Mouse (Mus musculus): Measurements from ENCODE around the gene Rhov. TPM values are rescaled to one million over a fixed set of nuclear protein-coding genes. Genes with fewer than 3 reads are reported as not detected.

Rhov gene
- polyA plus RNA-seq, 1 experiment, result 2.2 TPM

DNA sequence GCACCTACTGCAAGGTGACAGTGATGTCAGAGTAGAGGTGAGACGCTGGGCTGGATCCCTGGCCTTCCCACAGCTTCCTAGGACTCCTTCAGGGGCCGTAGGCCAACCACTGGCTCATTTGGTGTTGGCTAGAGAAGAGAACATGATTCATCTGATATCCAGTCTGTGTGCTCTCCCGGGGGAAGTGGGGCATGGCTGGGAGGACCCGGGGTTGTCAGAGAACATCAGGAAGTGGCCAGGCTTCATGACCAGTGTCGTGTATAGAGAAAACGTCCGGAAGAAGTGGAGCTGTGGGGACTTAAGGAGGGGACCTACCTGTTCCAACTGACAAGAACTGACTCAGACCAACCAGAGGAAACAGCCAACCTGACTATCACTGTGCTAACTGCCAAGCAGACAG lies 25.8 kb downstream of the Rhov start:
- peaks cover 13% of the 10 kb centered on the region for H3K4me1 ChIP-seq (ENCODE audit: control insufficient read depth, insufficient read depth, low read length)

DNA sequence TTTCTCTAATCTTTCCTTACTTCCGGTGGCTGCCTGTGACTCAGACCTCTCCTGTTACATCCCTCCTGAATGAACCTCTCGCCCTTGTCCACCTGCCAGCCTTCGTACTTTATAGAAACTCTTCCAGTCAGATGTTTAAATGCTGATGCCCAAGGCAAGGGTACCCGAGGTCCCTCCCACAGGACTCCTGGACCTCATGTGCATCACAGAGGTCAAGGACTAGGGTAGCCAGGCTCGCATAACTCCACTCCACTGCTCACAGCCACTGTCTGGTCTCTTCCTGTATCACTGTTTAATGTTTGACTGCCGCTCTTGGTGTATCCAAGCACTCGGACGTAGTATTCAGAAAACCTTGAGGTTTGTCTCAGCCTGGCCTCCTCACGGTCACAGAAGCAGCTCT lies 28.5 kb downstream of the Rhov start:
- H3K4me1 ChIP-seq (ENCODE audit: control insufficient read depth, insufficient read depth, low read length), result peaks cover 16% of the 10 kb centered on the region
- H3K27ac ChIP-seq (ENCODE audit: insufficient read depth, low read depth, low read length), result no peak overlapping the region
- no peak for TF ChIP-seq POLR2A (IDR thresholded peaks at IDR 0.05; ENCODE audit: borderline replicate concordance, low read depth, low read length)
- TF ChIP-seq CTCF (IDR thresholded peaks at IDR 0.05; ENCODE audit: low read depth, low read length), result no peak
- H3K4me3 ChIP-seq (ENCODE audit: insufficient read depth, low read length), result no peak overlapping the region

More for the DNA sequence above, 25.8 kb downstream of the Rhov start:
- TF ChIP-seq POLR2A (IDR thresholded peaks at IDR 0.05; ENCODE audit: borderline replicate concordance, low read depth, low read length) (no peak), CTCF (IDR thresholded peaks at IDR 0.05; ENCODE audit: low read depth, low read length) (no peak)
- H3K4me3 ChIP-seq (ENCODE audit: insufficient read depth, low read length), result no peak overlapping the region
- H3K27ac ChIP-seq (ENCODE audit: insufficient read depth, low read depth, low read length), result no peak overlapping the region

DNA sequence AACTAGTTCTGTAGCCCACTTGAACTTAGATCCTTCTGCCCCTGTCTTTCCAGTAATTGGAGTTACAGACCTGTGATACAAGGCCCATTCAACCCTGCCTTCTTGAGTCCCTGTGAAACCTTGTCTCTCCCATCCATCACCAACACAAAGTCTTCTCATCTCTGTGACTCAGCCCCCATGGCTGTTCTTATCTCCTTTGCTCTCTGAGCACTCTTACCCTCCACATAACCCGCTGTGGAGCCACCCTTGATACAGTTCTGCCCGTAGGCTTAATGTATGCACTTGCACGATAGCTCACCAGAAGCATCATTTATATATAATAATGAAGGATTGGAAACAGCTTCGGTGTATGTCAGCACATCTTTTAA lies 30.3 kb downstream of the Rhov start:
- no peak for TF ChIP-seq POLR2A (IDR thresholded peaks at IDR 0.05; ENCODE audit: borderline replicate concordance, low read depth, low read length)
- no peak for TF ChIP-seq CTCF (IDR thresholded peaks at IDR 0.05; ENCODE audit: low read depth, low read length)
- Histone ChIP-seq H3K4me3 (ENCODE audit: insufficient read depth, low read length) (no peak overlapping the region), H3K4me1 (ENCODE audit: control insufficient read depth, insufficient read depth, low read length) (peaks cover 18% of the 10 kb centered on the region), H3K27ac (ENCODE audit: insufficient read depth, low read depth, low read length) (no peak overlapping the region)

DNA sequence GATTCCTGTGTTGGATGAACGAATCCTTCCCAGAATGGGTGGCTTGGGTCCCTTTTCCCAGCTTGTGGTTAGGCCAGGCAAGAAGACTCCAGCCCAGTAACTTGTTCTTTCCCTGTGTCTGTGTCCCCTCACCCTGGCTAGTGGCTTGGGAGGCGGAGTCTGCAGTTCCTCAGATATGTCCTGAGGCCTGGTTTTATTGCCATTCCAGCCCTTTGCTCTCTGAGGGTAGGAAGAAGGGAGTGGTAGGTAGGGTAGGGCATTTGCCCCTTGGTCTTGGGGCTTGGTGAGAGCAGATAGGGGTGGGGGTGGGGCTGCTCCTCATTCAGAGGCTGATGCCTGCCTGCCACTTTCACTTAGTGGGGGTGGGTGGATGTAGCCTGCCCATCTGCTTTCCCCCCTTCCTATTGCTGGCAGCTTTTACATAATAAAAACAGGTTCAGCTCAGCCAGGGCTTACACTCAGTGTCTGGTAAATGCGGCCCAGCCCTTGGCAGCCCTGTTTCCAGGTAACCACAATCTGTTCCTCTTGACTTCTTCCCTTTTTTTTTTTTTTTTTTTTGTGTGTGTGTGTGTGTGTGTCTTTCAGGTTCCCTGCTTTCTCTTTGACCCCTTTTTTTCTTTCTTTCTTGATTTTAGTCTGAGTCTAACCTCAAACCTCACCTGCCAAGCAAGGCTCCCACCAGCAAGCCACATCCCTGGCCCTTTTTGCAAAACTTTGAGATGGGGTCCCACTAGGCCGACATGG lies 30.8 kb downstream of the Rhov start:
- Histone ChIP-seq H3K4me1 (ENCODE audit: control insufficient read depth, insufficient read depth, low read length) (peaks cover 18% of the 10 kb centered on the region), H3K27ac (ENCODE audit: insufficient read depth, low read depth, low read length) (no peak overlapping the region), H3K4me3 (ENCODE audit: insufficient read depth, low read length) (no peak overlapping the region)
- TF ChIP-seq CTCF (IDR thresholded peaks at IDR 0.05; ENCODE audit: low read depth, low read length) (no peak), POLR2A (IDR thresholded peaks at IDR 0.05; ENCODE audit: borderline replicate concordance, low read depth, low read length) (no peak)

DNA sequence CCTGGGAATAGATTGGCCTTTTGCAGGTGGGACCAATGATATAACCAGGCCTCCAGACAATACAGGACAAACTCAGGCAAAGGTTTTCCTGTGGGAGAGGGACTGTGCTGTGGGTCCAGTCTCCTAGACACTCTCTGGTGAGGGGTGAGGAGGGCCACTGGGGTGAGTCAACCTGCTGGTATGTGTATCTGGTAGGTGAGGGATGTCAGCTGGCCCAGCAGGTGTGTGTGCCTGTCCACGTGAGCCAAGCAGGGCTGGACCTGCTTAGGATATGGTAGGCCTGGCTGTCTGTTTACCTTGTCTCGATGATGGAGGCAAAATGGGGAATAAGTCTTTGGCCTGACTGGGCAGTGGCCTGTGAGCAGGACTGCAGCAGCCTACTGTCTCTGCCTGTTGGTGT lies 32.4 kb downstream of the Rhov start:
- no peak overlapping the region for H3K4me3 ChIP-seq (ENCODE audit: insufficient read depth, low read length)
- H3K27ac ChIP-seq (ENCODE audit: insufficient read depth, low read depth, low read length), result no peak overlapping the region
- H3K4me1 ChIP-seq (ENCODE audit: control insufficient read depth, insufficient read depth, low read length), result peaks cover 18% of the 10 kb centered on the region
- TF ChIP-seq CTCF (IDR thresholded peaks at IDR 0.05; ENCODE audit: low read depth, low read length) (no peak), POLR2A (IDR thresholded peaks at IDR 0.05; ENCODE audit: borderline replicate concordance, low read depth, low read length) (no peak)

DNA sequence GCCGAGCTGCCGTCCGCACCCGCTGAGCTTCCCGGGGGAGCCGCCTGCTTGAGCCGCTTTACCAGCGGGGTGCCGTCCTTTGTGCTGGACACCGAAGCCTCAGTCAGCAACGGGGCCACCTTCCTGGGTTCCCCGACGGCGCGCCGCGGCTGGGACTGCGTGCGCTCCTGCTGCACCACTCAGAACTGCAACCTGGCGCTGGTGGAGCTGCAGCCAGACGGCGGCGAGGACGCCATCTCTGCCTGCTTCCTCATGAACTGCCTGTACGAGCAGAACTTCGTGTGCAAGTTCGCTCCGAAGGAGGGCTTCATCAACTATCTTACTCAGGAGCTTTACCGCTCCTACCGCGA lies 33.2 kb downstream of the Rhov start:
- no peak overlapping the region for H3K27ac ChIP-seq (ENCODE audit: insufficient read depth, low read depth, low read length)
- peak overlapping the region; percentile 55 for H3K4me3 ChIP-seq (ENCODE audit: insufficient read depth, low read length)
- peaks cover 20% of the 10 kb centered on the region for H3K4me1 ChIP-seq (ENCODE audit: control insufficient read depth, insufficient read depth, low read length)
- no peak for TF ChIP-seq POLR2A (IDR thresholded peaks at IDR 0.05; ENCODE audit: borderline replicate concordance, low read depth, low read length)
- no peak for TF ChIP-seq CTCF (IDR thresholded peaks at IDR 0.05; ENCODE audit: low read depth, low read length)

DNA sequence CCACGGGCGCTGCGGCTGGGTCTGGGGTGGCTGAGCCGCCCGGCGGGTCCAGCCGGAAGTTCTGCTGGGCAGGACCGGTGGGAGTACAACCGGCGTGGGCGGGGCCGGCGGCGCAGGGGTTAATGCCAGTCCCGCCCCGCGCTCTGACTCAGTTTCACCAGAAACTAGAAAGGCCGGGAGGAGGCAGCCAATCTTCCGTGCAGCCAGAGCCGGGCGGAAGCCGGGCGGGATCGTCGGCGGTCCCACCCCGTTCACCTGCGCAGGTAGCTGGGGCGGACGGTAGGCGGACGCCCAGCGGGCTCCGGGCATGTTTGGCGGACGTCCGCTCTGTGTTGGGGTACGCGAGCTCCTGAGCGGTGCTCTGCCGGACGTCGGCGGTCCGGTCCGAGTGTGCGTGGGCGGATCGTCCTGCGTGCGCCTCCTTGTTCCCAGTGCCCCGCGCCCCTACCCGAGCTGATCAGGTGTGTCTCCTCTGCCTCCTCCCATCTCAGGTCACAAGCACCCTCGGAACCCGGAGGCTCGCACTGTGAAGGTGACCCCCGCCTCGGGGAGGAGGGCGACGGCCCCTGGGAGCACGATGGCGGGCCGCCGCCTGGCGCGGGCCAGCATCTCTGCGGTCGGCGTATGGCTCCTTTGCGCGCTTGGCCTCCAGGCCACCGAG lies 33.7 kb downstream of the Rhov start, which contains the start of gene Spint1:
Gene Spint1, plus strand, starts transcription at position 153 of the 661 bp plus-strand sequence.
- no peak for TF ChIP-seq CTCF (IDR thresholded peaks at IDR 0.05; ENCODE audit: low read depth, low read length)
- no peak for TF ChIP-seq POLR2A (IDR thresholded peaks at IDR 0.05; ENCODE audit: borderline replicate concordance, low read depth, low read length)
- Histone ChIP-seq H3K27ac (ENCODE audit: insufficient read depth, low read depth, low read length) (no peak within 1 kb of the TSS), H3K4me3 (ENCODE audit: insufficient read depth, low read length) (peak within 1 kb of the TSS; percentile 55), H3K4me1 (ENCODE audit: control insufficient read depth, insufficient read depth, low read length) (peaks cover 17% of the 10 kb centered on the region)

DNA sequence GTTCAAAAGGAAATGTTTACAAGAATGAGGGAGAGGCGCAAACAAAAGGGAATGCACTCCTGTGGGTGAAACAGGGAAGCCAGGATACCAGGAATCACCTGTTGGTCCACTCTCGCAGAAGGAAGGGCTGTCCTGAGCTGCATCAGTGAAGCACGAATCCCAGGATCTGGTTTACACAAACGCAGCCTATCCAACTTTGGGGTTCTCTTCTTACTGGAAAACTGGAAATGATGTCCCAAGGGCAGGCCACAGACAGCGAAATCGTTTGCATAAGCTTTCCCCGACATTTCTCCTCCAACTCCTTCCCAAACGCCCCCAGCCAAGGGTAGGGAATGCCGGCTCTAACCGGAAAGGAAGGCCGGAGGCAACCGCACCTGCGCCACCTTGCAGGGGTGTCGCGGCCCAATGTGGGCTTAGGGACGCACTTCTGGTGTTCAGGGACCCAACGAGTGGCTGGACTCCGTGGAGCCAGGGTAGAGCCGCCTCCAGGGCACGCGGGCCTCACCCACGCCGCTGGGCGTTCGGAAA lies 34.3 kb downstream of the Rhov start:
- peak overlapping the region; percentile 55 for H3K4me3 ChIP-seq (ENCODE audit: insufficient read depth, low read length)
- H3K27ac ChIP-seq (ENCODE audit: insufficient read depth, low read depth, low read length), result no peak overlapping the region
- peaks cover 11% of the 10 kb centered on the region for H3K4me1 ChIP-seq (ENCODE audit: control insufficient read depth, insufficient read depth, low read length)
- TF ChIP-seq CTCF (IDR thresholded peaks at IDR 0.05; ENCODE audit: low read depth, low read length) (no peak), POLR2A (IDR thresholded peaks at IDR 0.05; ENCODE audit: borderline replicate concordance, low read depth, low read length) (no peak)

DNA sequence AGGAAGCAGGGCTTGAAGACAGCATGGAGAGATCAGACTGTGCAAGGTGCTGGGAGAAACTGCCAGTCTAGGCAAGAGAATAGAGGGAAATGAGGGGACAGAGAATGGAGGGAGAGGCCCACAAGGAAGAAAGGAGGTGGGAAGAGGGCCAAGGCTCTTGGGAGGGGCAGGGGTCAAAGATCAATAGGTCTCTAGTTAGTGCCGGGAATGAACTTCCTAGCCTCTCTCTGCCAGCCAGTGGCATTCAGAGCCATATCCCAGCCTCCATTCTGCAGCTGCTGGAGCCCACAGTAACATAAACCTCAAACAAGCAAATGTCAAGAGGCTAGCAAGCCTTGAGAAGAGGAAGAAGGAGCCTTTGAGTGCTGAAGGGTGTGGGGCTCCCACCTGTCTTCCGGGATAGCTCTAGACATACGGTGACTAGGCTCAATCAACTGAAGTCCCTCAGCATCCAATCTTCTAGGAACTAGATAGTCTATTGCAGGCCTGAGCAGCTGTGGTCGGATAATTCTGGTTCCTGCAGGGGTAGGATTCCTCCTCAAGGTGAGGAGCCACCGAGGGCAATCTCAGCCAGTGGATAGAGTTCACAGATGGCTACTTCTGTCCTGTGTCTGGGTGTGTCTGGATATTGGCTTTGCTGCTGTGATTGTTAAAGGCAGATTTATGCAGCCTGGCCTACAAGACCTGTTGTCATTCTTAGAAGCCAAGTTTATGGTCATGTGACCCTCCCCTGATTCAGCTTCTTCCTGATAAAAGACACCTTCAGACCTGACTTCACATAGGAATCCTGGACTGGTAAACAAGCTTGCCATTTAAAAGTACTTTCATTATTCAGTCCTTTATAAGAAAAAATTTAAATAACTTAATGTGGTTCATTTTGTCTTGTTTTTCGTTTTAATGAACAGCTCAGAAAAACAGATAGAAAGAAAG lies 41.0 kb downstream of the Rhov start, which contains the start of gene Ppp1r14d:
Gene Ppp1r14d, minus strand, starts transcription at position 132 of the 930 bp plus-strand sequence.
- Histone ChIP-seq H3K4me3 (ENCODE audit: insufficient read depth, low read length) (no peak within 1 kb of the TSS), H3K4me1 (ENCODE audit: control insufficient read depth, insufficient read depth, low read length) (0 out of 2 replicates have a peak, but pooled peaks cover 2% of the 10 kb centered on the region), H3K27ac (ENCODE audit: insufficient read depth, low read depth, low read length) (no peak within 1 kb of the TSS)
- TF ChIP-seq POLR2A (IDR thresholded peaks at IDR 0.05; ENCODE audit: borderline replicate concordance, low read depth, low read length), result no peak
- TF ChIP-seq CTCF (IDR thresholded peaks at IDR 0.05; ENCODE audit: low read depth, low read length), result no peak

Other genes with a start within 250 kb of the Rhov start
- gene Ccdc32, start 241.9 kb downstream of the Rhov start, polyA plus RNA-seq (2012; ENCODE audit: insufficient read depth, insufficient read length, missing spikeins), result 20.9 and 21.5 TPM in 2 replicates
- gene Rpusd2, start 236.5 kb downstream of the Rhov start, polyA plus RNA-seq (2012; ENCODE audit: insufficient read depth, insufficient read length, missing spikeins), result 1.9 and 2.5 TPM in 2 replicates
- 11.8 and 17.6 TPM in 2 replicates for gene Knl1, start 224.2 kb downstream of the Rhov start, polyA plus RNA-seq (2012; ENCODE audit: insufficient read depth, insufficient read length, missing spikeins)
- 14.2 and 15.2 TPM in 2 replicates for gene Rad51, start 158.5 kb downstream of the Rhov start, polyA plus RNA-seq (2012; ENCODE audit: insufficient read depth, insufficient read length, missing spikeins)
- 15.8 and 17.6 TPM in 2 replicates for gene Rmdn3, start 114.2 kb downstream of the Rhov start, polyA plus RNA-seq (2012; ENCODE audit: insufficient read depth, insufficient read length, missing spikeins)
- gene Gchfr, start 103.5 kb downstream of the Rhov start, polyA plus RNA-seq (2012; ENCODE audit: insufficient read depth, insufficient read length, missing spikeins), result not detected in 2 replicates
- not detected in 2 replicates for gene Gm14137, start 96.8 kb downstream of the Rhov start, polyA plus RNA-seq (2012; ENCODE audit: insufficient read depth, insufficient read length, missing spikeins)
- gene Zfyve19, start 62.7 kb downstream of the Rhov start, polyA plus RNA-seq (2012; ENCODE audit: insufficient read depth, insufficient read length, missing spikeins), result 41.2 and 50.7 TPM in 2 replicates
- gene Dnajc17, start 62.5 kb downstream of the Rhov start, polyA plus RNA-seq (2012; ENCODE audit: insufficient read depth, insufficient read length, missing spikeins), result 13.5 and 18.6 TPM in 2 replicates
- not detected in 2 replicates for gene Ppp1r14d, start 41.4 kb downstream of the Rhov start, polyA plus RNA-seq (2012; ENCODE audit: insufficient read depth, insufficient read length, missing spikeins)
- gene Spint1, start 33.9 kb downstream of the Rhov start, polyA plus RNA-seq (2012; ENCODE audit: insufficient read depth, insufficient read length, missing spikeins), result 3.7 and 4.3 TPM in 2 replicates
- gene Vps18, start 17.5 kb upstream of the Rhov start, polyA plus RNA-seq (2012; ENCODE audit: insufficient read depth, insufficient read length, missing spikeins), result 33.6 and 34.1 TPM in 2 replicates
- not detected in 2 replicates for gene Dll4, start 54.5 kb upstream of the Rhov start, polyA plus RNA-seq (2012; ENCODE audit: insufficient read depth, insufficient read length, missing spikeins)
- gene Chac1, start 80.0 kb upstream of the Rhov start, polyA plus RNA-seq (2012; ENCODE audit: insufficient read depth, insufficient read length, missing spikeins), result 0.44 TPM in 1 of 2 replicates, not detected in the other
- gene Ino80, start 206.4 kb upstream of the Rhov start, polyA plus RNA-seq (2012; ENCODE audit: insufficient read depth, insufficient read length, missing spikeins), result 11.5 and 12.9 TPM in 2 replicates